Mouse (Mus musculus) mouse embryonic stem cell (cell line): Measurements from ENCODE around the gene Cbx2.

Experiments used
- in situ Hi-C, 2 experiments: fragments of 300-500 bp; cut with MboI; formaldehyde crosslinking; loops; 1 replicate in 1 of 2; 3 replicates in 1 of 2; pipeline ENCODE4 v1.14.3; 2019 to 2020; ENCODE audit warnings: low sequenced_read_pairs in 2 of 2, low pct_unique_long_range_greater_than_20kb in 1 of 2, mixed read lengths in 1 of 2; ENCODE audit not compliant: unreplicated experiment in 1 of 2

The Cbx2 gene

GRCm38 (mm10) chr11:119039732-119040512 lies 17.2 kb downstream of the Cbx2 start:
- in situ Hi-C loops: loop anchor here in 1 of 2 experiments (10.0 kb wide), 1 partner anchor 45 kb away; the partner anchor contains the start of gene Cbx4

GRCm38 (mm10) chr11:119040600-119041324 lies 18.0 kb downstream of the Cbx2 start, which contains the start of gene Cbx8:
Gene Cbx8 (minus strand): TSS chr11:119040969.
- in situ Hi-C loops: no loop called here

GRCm38 (mm10) chr11:119041325-119041716 lies 18.6 kb downstream of the Cbx2 start:
- in situ Hi-C loops: no loop called here

- in situ Hi-C loops: no loop called here
Measured at GRCm38 (mm10) chr11:119041750-119042465, 19.1 kb downstream of the Cbx2 start.

- in situ Hi-C loops: no loop called here
Measured at GRCm38 (mm10) chr11:119042466-119043272, 19.9 kb downstream of the Cbx2 start.

GRCm38 (mm10) chr11:119043273-119043540 lies 20.4 kb downstream of the Cbx2 start:
- in situ Hi-C loops: no loop called here

- in situ Hi-C loops: no loop called here
Measured at GRCm38 (mm10) chr11:119043761-119044550, 21.2 kb downstream of the Cbx2 start.

GRCm38 (mm10) chr11:119044551-119045337 lies 22.0 kb downstream of the Cbx2 start:
- in situ Hi-C loops: no loop called here

GRCm38 (mm10) chr11:119046601-119047245 lies 24.0 kb downstream of the Cbx2 start:
- in situ Hi-C loops: no loop called here

GRCm38 (mm10) chr11:119047261-119048132 lies 24.7 kb downstream of the Cbx2 start:
- in situ Hi-C loops: no loop called here

- in situ Hi-C loops: no loop called here
Measured at GRCm38 (mm10) chr11:119048133-119048510, 25.4 kb downstream of the Cbx2 start.

GRCm38 (mm10) chr11:119050361-119050760 lies 27.6 kb downstream of the Cbx2 start:
- in situ Hi-C loops: loop anchor here in 1 of 2 experiments (5.0 kb wide), 1 partner anchor 42 kb away; no protein-coding TSS in a partner anchor

GRCm38 (mm10) chr11:119051426-119051825 lies 28.7 kb downstream of the Cbx2 start:
- in situ Hi-C loops: loop anchor here in 1 of 2 experiments (5.0 kb wide), 1 partner anchor 41 kb away; no protein-coding TSS in a partner anchor

- in situ Hi-C loops: loop anchor here in 1 of 2 experiments (5.0 kb wide), 1 partner anchor 40 kb away; no protein-coding TSS in a partner anchor
Measured at GRCm38 (mm10) chr11:119051927-119052660, 29.3 kb downstream of the Cbx2 start.
